Mouse (Mus musculus) right cerebral cortex, postnatal 25 days (tissue): Measurements from ENCODE around the gene Cenpv.

Source experiments
- DNase-seq: peaks from one replicate; pipeline ENCODE4 v3.0.0; 2022

Gene Cenpv

GRCm38 (mm10) chr11:62498802-62499201 lies 40.3 kb downstream of the Cenpv start:
- no peak for DNase-seq

DNA sequence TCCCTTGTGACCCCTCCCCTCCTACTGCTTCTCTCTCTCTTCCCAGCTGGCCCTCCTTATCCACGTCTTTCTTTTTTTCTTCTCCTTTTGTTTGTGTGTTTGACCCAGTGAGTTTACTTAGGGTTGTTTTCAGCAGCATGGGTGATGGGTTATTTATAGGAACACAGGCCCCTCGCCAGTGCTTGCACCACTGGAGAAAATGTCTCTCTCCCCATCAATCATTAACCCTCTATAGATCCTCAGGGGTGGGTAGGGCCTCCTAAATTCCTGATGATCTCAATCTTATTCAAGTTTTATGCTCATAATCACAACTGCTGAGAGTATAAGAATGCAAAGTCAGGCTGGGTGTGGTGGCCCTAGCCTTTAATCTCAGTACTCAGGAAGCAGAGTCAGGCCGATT lies 41.9 kb downstream of the Cenpv start:
- no peak for DNase-seq

DNA sequence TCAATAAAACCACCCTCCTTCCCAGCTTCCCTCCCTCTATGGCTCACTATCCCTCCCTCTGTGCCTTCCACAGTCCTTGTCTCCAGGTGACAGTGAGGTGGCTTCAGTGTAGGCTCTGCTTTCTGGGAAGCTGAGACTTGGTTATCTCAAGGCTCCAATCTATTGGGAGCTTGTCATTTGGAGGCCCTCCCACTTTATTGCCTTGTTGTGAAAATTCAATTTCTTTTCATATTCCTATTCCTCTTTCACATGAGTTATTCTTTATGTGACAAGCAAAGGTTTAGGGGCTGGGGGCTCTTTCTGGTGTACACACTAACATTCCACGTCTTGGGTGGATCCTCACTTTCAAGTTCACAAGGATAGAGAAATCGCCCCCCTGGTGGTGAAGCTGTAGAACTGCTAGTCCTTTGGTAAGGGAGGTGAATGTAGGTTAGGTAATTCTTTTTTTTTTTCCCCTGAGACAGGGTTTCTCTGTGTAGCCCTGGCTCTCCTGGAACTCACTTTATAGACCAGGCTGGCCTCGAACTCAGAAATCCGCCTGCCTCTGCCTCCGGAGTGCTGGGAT lies 42.8 kb downstream of the Cenpv start:
- no peak for DNase-seq

DNA sequence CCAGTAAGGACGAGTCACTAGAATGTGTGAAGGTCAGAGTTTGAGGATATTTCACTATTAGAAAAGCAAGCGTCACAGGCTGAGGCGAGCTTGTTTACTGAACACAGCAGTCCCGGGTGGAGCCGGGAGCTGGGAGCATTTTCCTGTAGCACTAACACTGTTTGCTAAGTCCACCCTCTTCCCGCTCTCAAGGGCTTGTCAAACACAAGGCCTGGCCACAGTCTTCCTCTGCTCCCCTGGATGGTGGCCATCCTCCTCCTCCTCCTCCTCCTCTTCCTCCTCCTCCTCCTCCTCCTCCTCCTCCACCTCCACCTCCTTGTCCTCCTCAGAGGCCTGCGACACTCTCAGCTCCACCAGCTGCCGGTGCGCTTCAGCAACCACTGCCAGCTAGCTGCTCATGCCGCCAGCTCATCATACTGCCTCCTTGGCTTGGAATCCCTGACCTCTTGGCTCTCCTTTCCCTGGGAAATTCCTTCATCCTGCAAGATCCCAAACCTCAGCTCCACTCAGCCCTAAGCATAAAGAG lies 43.7 kb downstream of the Cenpv start:
- no peak for DNase-seq

GRCm38 (mm10) chr11:62494754-62495275 lies 44.2 kb downstream of the Cenpv start:
- DNase-seq: no peak

- no peak for DNase-seq
These were observed 45.4 kb downstream of the Cenpv start for GRCm38 (mm10) chr11:62493701-62494100.

DNA sequence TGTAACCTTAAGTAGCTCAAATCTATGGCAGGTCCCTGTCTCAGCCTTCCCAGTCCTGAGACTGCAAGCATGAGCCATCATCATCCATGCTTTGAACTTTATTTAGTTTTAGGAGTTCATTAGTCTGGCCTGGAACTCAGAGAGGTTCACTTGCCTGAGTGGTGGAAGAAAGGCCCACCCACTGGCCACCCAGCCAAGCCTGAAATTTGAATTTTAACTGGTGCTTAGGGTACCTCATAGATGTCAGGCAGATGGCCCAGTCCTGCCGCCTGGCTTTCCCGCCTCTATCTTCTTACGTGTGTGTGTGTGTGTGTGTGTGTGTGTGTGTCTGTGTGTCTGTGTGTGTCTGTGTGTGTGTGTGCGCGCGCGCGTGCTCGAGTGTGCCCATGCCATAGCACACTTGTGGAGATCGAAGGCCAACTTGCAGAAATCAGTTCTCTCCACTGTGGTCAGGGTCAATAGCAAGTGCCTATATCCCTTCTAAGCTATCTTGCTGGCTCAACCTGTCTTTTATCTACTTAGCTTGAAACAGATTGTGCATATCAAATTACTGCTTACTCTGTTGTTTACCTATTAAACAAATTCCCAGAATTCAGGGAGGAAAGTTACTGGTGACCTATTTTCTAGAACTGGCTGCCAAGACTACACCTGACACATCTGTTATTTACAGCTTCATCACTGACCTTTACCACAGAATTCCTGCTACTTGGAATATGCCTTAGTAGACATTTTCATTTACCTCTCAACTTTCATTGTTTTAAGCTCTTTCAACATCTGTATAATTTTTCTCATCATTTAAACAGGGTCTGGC lies 51.3 kb downstream of the Cenpv start:
- no peak for DNase-seq

DNA sequence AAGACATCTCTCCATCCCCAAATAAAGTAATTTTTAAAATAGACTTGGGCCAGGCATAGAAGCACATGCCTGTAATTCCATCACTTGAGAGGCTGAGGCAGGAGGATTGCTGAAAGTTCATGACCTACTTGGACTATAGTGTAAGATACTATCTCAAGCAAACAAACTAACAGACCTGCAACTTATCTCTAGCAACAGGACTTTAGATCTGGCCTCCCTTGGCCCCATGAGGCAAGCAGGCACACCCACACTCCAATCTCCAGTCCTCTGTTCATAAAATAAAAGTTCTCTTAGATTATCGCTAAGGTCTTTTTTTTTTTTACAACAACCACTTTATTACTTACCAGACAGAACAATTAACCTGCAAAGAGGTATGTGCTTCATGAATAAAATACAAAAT lies 52.1 kb downstream of the Cenpv start:
- no peak for DNase-seq

DNA sequence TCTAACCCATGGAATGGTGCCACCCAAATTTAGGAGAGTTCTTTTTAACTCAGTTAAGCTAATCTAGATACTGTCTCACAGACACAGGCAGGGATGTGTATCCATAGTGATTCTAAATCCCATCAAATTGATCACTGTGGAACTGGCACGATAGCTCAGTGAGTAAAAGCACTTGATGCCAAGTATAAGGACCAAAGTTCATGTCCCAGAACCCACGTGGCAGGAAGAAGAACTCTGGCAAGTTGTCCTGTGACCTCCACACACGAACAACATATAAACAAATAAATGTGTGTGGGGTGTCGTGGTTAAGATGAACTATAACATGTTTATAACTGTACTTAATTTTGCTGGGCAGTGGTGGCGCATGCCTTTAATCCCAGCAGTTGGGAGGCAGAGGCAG lies 59.5 kb downstream of the Cenpv start:
- DNase-seq: no peak

DNA sequence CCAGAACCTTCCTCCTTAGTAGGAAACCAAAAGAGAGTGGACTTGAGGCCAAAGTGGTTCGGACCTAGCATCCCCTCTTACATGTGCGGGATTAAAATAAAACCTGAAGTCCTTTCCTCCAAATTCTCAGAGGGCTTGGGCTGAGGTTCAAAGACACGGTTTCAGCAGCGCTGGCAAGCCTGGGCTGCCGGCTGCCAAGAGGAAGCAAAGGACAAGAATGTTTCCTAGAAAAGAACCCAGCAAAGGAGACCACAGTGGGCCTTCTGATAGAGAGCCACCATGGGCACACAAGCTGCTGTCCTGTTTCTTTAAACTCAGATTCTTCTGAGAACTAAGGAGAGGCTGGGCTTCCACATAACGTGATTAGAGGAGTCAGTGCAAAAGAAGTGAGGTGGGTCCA lies 60.1 kb downstream of the Cenpv start:
- DNase-seq: no peak

DNA sequence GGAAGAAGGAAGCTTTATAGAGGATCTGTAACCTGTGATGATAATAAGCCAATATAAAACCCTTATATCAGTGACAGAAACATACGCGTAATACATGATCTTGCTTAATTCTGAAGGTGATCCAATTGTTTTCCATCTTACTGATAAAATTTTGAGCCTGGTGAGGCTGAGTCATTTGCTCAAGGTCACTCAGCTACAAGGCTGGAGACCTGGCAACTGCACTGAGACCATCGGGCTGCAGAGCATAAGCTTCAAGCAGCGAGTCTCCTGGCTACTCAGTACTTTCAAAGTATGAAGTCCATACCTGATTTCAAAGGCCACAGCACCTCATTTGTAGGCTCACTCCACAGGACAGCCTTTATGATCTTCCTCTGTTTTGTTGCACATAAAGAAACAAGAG lies 62.9 kb downstream of the Cenpv start:
- no peak for DNase-seq
